Mouse (Mus musculus): ENCODE results near the gene Ctnnd1.

DNA sequence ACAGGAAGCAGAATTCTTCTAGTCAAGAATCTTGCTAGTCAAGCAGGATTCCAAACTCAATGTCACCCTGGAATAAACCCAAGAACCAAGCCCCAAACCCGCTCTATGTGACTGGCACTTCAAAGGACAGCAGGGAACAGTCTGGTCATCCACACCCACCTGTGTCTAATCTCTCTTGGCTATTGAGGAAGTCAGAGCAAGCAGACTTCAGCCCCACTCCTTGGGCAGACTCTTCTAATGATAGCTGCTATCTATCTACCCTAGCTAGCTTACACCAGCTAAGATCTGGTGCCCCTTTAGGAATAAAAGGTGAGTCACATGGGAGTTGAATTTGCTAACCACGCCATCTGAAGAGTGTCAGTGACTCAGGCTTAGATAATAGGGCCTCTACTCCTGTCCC is 31.7 kb downstream of the Ctnnd1 start:
- TF ChIP-seq CTCF (IDR thresholded peaks at IDR 0.05) (no peak), POLR2A (IDR thresholded peaks at IDR 0.05; ENCODE audit: insufficient read depth, low read depth, low read length) (no peak)
